Mouse (Mus musculus): Measurements from ENCODE around the gene Sys1. TPM values are rescaled to one million over a fixed set of nuclear protein-coding genes. Genes with fewer than 3 reads are reported as not detected.

The Sys1 gene
- polyA plus RNA-seq, 1 experiment from 2014 or later = 67.6 TPM

GRCm38 (mm10) chr2:164430697-164431096 lies 26.1 kb upstream of the Sys1 start:
- Histone ChIP-seq H3K27ac (ENCODE audit: low read length) (peak overlapping the region; percentile 0; the same call in 1 of the 2 replicates), H3K4me2 (replicated peaks; ENCODE audit: low read depth, low read length) (peak overlapping the region; percentile 15; the same call in 1 of the 2 replicates), H3K36me3 (ENCODE audit: control insufficient read depth, insufficient read depth, low read length) (peaks cover 15% of the 10 kb centered on the region; the same call in 1 of the 2 replicates), H3K4me1 (ENCODE audit: control insufficient read depth, insufficient read depth, low read length) (peaks cover 55% of the 10 kb centered on the region), H3K4me3 (ENCODE audit: low read depth, low read length) (0 out of 2 replicates have a peak overlapping the region, but pooled peaks have one; percentile 1), H3K9me3 (ENCODE audit: control insufficient read depth, low read depth, low read length) (no peaks in the 10 kb centered on the region), H3K27me3 (ENCODE audit: control insufficient read depth, insufficient read depth, low read length) (no peaks in the 10 kb centered on the region), H3K9ac (replicated peaks; ENCODE audit: low read depth, low read length) (no peak overlapping the region)
- WGBS = 8% methylated on average over 7 of the region's 7 CpGs
- ATAC-seq (ENCODE audit: insufficient number of reproducible peaks, insufficient read depth, low FRiP score, low read depth) = 0 out of 2 replicates have a peak, but pooled peaks have one; percentile 37

GRCm38 (mm10) chr2:164431676-164432465 lies 24.9 kb upstream of the Sys1 start:
- Histone ChIP-seq H3K27me3 (ENCODE audit: control insufficient read depth, insufficient read depth, low read length) (no peaks in the 10 kb centered on the region), H3K27ac (ENCODE audit: low read length) (peak overlapping the region; percentile 64), H3K4me3 (ENCODE audit: low read depth, low read length) (no peak overlapping the region), H3K4me1 (ENCODE audit: control insufficient read depth, insufficient read depth, low read length) (peaks cover 64% of the 10 kb centered on the region), H3K36me3 (ENCODE audit: control insufficient read depth, insufficient read depth, low read length) (peaks cover 7% of the 10 kb centered on the region; the same call in 1 of the 2 replicates), H3K9ac (replicated peaks; ENCODE audit: low read depth, low read length) (no peak overlapping the region), H3K4me2 (replicated peaks; ENCODE audit: low read depth, low read length) (peak overlapping the region; percentile 15; the same call in 1 of the 2 replicates), H3K9me3 (ENCODE audit: control insufficient read depth, low read depth, low read length) (no peaks in the 10 kb centered on the region)
- WGBS = 53% methylated on average over 9 of the region's 9 CpGs
- ATAC-seq (ENCODE audit: insufficient number of reproducible peaks, insufficient read depth, low FRiP score, low read depth) = 0 out of 2 replicates have a peak, but pooled peaks have one; percentile 30

GRCm38 (mm10) chr2:164432541-164433191 lies 24.1 kb upstream of the Sys1 start:
- H3K4me1 ChIP-seq (ENCODE audit: control insufficient read depth, insufficient read depth, low read length) = peaks cover 70% of the 10 kb centered on the region
- H3K4me2 ChIP-seq (replicated peaks; ENCODE audit: low read depth, low read length) = peak overlapping the region; percentile 15
- no peak overlapping the region for H3K4me3 ChIP-seq (ENCODE audit: low read depth, low read length)
- 0 out of 2 replicates have a peak, but pooled peaks cover 4% of the 10 kb centered on the region for H3K36me3 ChIP-seq (ENCODE audit: control insufficient read depth, insufficient read depth, low read length)
- WGBS = 17% methylated on average over 22 of the region's 22 CpGs
- no peaks in the 10 kb centered on the region for H3K9me3 ChIP-seq (ENCODE audit: control insufficient read depth, low read depth, low read length)
- H3K27ac ChIP-seq (ENCODE audit: low read length) = peak overlapping the region; percentile 64
- no peak for ATAC-seq (ENCODE audit: insufficient number of reproducible peaks, insufficient read depth, low FRiP score, low read depth)
- H3K9ac ChIP-seq (replicated peaks; ENCODE audit: low read depth, low read length) = no peak overlapping the region; the same call in 1 of the 2 replicates
- no peaks in the 10 kb centered on the region for H3K27me3 ChIP-seq (ENCODE audit: control insufficient read depth, insufficient read depth, low read length)

- Histone ChIP-seq H3K36me3 (ENCODE audit: control insufficient read depth, insufficient read depth, low read length) (0 out of 2 replicates have a peak, but pooled peaks cover 4% of the 10 kb centered on the region), H3K4me1 (ENCODE audit: control insufficient read depth, insufficient read depth, low read length) (peaks cover 73% of the 10 kb centered on the region), H3K4me2 (replicated peaks; ENCODE audit: low read depth, low read length) (no peak overlapping the region), H3K9ac (replicated peaks; ENCODE audit: low read depth, low read length) (no peak overlapping the region), H3K4me3 (ENCODE audit: low read depth, low read length) (no peak overlapping the region), H3K9me3 (ENCODE audit: control insufficient read depth, low read depth, low read length) (no peaks in the 10 kb centered on the region), H3K27me3 (ENCODE audit: control insufficient read depth, insufficient read depth, low read length) (no peaks in the 10 kb centered on the region), H3K27ac (ENCODE audit: low read length) (peak overlapping the region; percentile 64; the same call in 1 of the 2 replicates)
- no peak for ATAC-seq (ENCODE audit: insufficient number of reproducible peaks, insufficient read depth, low FRiP score, low read depth)
- 69% methylated on average over 9 of the region's 9 CpGs for WGBS
These were observed 23.4 kb upstream of the Sys1 start for GRCm38 (mm10) chr2:164433278-164433895.

- Histone ChIP-seq H3K9me3 (ENCODE audit: control insufficient read depth, low read depth, low read length) (no peaks in the 10 kb centered on the region), H3K36me3 (ENCODE audit: control insufficient read depth, insufficient read depth, low read length) (0 out of 2 replicates have a peak, but pooled peaks cover under 1% of the 10 kb centered on the region), H3K27me3 (ENCODE audit: control insufficient read depth, insufficient read depth, low read length) (no peaks in the 10 kb centered on the region), H3K4me1 (ENCODE audit: control insufficient read depth, insufficient read depth, low read length) (peaks cover 82% of the 10 kb centered on the region), H3K4me2 (replicated peaks; ENCODE audit: low read depth, low read length) (no peak overlapping the region), H3K9ac (replicated peaks; ENCODE audit: low read depth, low read length) (no peak overlapping the region), H3K4me3 (ENCODE audit: low read depth, low read length) (no peak overlapping the region), H3K27ac (ENCODE audit: low read length) (peak overlapping the region; percentile 41; the same call in 1 of the 2 replicates)
- WGBS = 47% methylated on average over 3 of the region's 3 CpGs
- no peak for ATAC-seq (ENCODE audit: insufficient number of reproducible peaks, insufficient read depth, low FRiP score, low read depth)
These were observed 22.1 kb upstream of the Sys1 start for GRCm38 (mm10) chr2:164434681-164435080.

- WGBS = 35% methylated on average over 5 of the region's 5 CpGs
- no peaks in the 10 kb centered on the region for H3K36me3 ChIP-seq (ENCODE audit: control insufficient read depth, insufficient read depth, low read length)
- no peak overlapping the region for H3K4me2 ChIP-seq (replicated peaks; ENCODE audit: low read depth, low read length)
- H3K27ac ChIP-seq (ENCODE audit: low read length) = peak overlapping the region; percentile 82; the same call in 1 of the 2 replicates
- no peak overlapping the region for H3K9ac ChIP-seq (replicated peaks; ENCODE audit: low read depth, low read length)
- ATAC-seq (ENCODE audit: insufficient number of reproducible peaks, insufficient read depth, low FRiP score, low read depth) = no peak
- H3K9me3 ChIP-seq (ENCODE audit: control insufficient read depth, low read depth, low read length) = no peaks in the 10 kb centered on the region
- H3K27me3 ChIP-seq (ENCODE audit: control insufficient read depth, insufficient read depth, low read length) = no peaks in the 10 kb centered on the region
- no peak overlapping the region for H3K4me3 ChIP-seq (ENCODE audit: low read depth, low read length)
- peaks cover 85% of the 10 kb centered on the region for H3K4me1 ChIP-seq (ENCODE audit: control insufficient read depth, insufficient read depth, low read length)
These were observed 21.3 kb upstream of the Sys1 start for GRCm38 (mm10) chr2:164435216-164436090.

GRCm38 (mm10) chr2:164436215-164436913 lies 20.4 kb upstream of the Sys1 start:
- no peak for ATAC-seq (ENCODE audit: insufficient number of reproducible peaks, insufficient read depth, low FRiP score, low read depth)
- Histone ChIP-seq H3K4me1 (ENCODE audit: control insufficient read depth, insufficient read depth, low read length) (peaks cover 77% of the 10 kb centered on the region), H3K36me3 (ENCODE audit: control insufficient read depth, insufficient read depth, low read length) (no peaks in the 10 kb centered on the region), H3K27me3 (ENCODE audit: control insufficient read depth, insufficient read depth, low read length) (no peaks in the 10 kb centered on the region), H3K9ac (replicated peaks; ENCODE audit: low read depth, low read length) (0 out of 2 replicates have a peak overlapping the region, but pooled peaks have one; percentile 10), H3K9me3 (ENCODE audit: control insufficient read depth, low read depth, low read length) (no peaks in the 10 kb centered on the region), H3K27ac (ENCODE audit: low read length) (peak overlapping the region; percentile 82), H3K4me2 (replicated peaks; ENCODE audit: low read depth, low read length) (peak overlapping the region; percentile 26), H3K4me3 (ENCODE audit: low read depth, low read length) (no peak overlapping the region)
- 25% methylated on average over 8 of the region's 8 CpGs for WGBS

All from stomach, embryonic 14.5 days (tissue).